Mouse (Mus musculus) adrenal gland, adult 18-20 months (tissue): ENCODE results near the gene Oser1. TPM values are rescaled to one million over a fixed set of nuclear protein-coding genes. Genes with fewer than 3 reads are reported as not detected.
"Not testable (repeated sequence)": the region's sequence is repeated elsewhere in the genome, so short reads cannot be mapped to it uniquely, and the experiment has no call there.

ENCODE experiments used
- DNase-seq, 2 experiments: peaks; one replicate each; pipeline ENCODE4 v3.0.0; 2021 to 2022; ENCODE audit warnings: low spot score in 2 of 2
- total RNA-seq, 2 experiments: library from RNA; stranded (reverse); gene quantifications; 1 replicate in 1 of 2; 2 replicates in 1 of 2; pipeline ENCODE4 v1.2.3; 2021

Gene Oser1
- total RNA-seq, 2 experiments from 2014 or later: 37.1 to 43.6 TPM

DNA sequence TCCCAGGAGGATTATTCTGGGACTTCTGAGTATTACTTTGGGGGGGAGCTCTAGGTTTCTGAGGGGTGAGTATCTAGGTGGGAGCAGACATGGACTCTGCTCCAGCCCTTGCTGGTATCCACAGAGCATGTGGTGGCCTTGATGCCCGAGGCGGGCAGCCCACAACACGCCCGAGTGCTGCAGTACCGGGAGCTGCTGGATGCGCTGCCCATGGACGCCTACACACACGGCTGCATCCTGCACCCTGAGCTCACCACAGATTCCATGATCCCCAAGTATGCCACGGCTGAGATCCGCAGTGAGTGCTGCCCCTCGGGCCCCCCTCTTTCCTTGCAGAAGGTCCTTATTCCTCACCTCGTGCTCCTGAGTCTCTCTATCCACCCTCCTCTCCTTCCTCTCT, 22.9 kb upstream of the Oser1 start:
- DNase-seq: no peak

DNA sequence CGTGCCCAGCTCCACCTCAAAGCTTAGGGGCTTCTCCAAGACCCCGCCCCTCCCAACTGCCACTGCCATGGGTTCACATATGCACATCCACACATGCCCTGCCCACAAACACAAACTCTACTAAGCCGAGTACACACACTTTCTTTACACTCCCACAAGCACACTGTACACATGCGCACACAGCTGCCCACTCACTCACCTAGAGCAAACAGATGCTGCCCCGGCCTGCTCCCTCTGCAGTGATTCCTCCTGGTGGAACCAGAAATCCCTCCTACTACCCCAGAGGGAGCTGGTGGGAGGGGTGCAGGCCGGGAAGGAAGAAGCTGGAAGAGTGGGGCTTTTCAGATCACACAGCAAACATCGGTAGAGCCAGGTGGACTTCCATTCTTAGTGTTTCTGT, 19.5 kb upstream of the Oser1 start:
- no peak for DNase-seq

DNA sequence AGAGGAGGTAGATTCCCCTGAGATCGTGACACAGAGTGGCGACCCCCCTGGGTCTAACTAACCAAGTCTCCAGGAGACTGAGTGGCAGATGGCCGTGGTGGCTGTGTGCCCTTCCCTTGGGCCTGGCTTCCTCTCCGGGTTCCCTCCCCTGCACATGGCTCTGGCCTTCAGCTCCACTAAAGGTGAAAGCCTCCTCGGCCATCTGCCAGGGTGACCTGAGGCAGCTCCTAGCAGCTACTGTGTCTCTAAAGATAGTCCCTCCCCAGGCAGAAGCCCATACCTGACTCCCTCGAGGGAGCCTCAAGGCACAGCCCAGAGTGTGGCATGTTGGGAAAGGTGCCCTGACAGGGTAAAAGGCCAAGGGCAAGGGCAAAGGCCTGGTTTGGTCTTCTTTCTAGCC, 19.0 kb upstream of the Oser1 start:
- no peak for DNase-seq

DNA sequence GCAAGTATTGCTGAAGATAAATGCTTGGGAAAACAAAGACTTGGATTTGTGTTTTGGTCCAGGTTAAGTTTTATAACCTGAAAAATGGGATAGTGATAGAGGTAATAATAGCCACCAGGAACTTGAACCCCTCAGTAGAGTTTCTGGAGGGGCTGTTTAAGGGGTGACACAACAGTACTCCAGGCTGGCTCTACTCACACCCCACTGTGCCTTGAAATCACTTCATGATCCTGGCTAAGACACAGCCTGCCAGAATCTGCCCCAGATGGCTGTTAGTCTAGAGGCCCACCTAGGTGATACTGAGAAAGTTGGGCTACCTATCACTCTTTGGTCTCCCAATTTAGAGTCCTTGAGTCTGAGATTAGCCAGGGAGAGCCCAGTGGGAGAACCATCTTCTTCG, 15.0 kb upstream of the Oser1 start:
- DNase-seq: no peak

DNA sequence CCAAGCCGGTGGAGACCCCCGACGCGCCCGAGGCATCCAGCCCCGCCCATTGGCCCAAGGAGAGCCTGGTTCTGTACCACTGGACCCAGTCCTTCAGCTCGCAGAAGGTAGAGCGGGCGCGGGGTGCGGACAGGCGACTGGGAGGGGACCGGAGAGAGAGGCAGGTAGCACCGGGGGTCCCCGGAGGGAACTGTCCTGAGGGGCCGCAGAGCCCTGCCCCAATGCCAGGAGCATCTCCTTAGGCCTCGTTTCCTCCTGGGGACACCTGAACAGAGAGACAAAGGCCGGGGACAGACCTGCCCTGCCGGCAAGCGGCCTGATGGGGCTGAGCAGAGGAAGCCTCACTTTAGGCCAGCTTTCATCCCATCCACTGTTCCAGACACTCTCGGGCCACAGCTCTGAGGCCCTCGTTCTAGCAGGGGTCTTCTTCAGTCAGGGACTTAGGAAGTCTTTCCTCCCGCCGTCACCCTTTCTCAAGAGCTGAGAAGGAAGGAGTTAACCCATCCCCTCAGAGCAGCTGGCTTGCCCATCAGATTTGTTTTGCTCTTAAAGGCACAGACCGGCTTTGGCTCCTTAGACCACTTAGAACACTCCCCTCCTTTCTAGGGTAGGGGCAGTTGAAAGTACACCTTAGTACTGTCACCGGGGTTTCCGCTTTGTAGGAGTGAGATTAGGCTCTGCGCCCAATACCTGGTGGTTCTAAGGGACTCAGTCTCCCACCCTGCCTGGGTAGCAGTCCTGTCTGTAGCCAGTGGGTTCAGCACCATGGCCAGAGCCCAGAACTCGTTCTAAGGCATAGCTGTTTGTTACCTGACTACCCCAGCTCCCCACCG, 14.3 kb upstream of the Oser1 start:
- no peak for DNase-seq

DNA sequence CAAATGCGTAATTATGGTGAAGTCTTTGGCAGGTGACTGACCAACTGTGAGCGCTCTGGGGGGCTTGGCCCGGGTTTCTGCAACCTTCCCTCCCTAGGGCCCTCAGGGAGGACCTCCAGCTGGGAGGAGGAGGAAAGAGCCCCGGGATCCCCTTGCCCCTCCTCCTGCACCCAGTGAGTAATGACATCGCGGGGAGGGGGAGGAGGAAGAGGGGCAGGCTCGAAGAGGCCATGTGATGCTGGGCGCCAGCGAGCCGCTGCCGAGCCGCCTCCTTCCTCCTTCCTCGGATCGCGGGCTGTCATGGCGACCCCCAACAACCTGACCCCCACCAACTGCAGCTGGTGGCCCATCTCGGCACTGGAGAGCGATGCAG, 13.7 kb upstream of the Oser1 start, which contains the start of gene Gdap1l1:
Gene Gdap1l1 (plus strand): TSS at position 231 of the 373 bp plus-strand sequence.
- no peak for DNase-seq

DNA sequence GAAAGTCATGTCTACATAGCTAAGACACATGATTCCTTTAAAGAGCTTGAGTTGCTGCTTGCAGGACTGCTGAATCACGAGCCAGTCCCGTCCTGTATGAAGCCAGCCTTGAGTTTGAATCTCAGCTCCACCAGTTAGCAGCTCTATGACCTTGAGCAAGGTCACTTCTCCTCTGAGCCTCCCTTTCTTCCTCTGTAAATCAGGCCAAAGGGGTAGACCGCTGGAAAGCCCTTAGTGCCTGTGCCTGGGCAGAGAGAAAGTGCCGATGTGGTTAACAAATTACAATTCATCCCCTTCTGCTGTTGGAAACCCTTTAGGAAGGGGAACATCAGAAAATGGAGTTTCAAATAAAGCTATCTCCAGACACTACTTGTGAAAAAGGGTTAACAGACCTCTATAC, 13.3 kb upstream of the Oser1 start:
- no peak for DNase-seq

DNA sequence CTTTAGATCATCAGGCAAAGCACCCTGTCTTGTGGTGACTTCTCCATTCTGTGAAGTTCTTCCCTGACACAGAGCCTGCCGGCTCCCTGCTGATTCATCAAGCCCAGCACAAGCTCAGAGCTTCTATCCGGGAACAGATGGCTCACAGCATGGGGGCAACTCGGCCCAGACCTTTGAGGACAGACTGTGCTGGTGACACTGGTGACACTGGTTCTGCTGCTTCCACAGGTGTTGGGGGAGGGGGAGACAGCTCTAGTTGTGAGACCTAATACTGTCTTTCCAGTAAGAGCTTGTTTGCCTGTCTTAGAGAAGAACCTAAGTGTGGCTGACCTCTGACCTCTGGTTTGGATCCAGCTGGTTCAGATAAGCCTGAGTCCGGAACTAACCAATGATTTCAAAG, 9.5 kb upstream of the Oser1 start:
- DNase-seq: no peak

DNA sequence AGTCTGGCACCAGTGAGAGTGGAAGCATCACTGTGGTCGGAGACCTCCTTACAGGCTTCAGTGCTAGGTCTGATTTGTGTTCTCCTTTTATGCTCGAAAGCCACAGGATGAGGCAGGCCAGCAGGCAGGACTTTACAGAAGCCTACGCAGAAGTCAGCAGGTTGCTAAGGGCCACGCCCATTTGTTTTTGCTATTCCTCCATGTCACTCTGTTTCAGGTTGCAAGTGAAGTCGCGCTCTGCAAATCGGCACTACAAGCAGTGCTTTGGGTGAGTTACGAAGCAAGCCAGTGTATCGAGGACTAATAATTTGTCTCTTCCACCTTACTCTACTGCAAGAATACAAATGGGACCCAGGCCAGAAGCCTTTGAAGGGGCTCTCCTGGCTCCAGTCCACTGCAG, 6.8 kb upstream of the Oser1 start:
- DNase-seq: no peak

DNA sequence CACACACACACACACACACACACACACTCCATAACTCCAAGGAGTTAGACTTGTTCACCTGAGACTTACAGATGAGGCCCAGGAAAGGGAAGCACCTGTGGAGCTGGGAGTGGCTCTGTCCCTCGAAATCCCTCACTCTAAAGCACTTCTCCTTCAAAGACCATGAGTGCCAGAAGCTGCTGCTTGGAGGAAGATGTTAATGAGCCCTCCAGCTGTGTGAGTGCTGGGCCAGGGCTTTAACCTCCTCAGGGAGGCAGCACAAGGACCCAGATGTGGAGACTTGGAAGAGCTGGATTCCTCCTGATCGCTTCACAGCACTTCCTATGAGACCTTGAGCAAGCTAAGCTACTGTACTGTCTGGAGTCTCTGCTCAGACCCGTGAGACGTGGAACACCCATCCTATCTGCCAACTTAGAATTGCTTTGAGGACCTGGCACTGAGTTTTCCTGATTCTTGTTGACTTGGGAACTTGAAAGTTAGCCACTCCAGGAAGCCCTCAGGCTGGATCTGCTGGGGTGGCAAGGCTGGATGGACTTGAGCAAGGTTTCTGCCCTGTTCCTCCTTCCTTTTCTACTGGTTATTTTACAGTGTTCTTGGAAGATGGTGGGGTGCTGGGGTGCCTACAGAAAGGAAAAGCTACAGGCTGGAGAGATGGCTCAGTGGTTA, 4.0 kb upstream of the Oser1 start:
- no peak for DNase-seq

DNA sequence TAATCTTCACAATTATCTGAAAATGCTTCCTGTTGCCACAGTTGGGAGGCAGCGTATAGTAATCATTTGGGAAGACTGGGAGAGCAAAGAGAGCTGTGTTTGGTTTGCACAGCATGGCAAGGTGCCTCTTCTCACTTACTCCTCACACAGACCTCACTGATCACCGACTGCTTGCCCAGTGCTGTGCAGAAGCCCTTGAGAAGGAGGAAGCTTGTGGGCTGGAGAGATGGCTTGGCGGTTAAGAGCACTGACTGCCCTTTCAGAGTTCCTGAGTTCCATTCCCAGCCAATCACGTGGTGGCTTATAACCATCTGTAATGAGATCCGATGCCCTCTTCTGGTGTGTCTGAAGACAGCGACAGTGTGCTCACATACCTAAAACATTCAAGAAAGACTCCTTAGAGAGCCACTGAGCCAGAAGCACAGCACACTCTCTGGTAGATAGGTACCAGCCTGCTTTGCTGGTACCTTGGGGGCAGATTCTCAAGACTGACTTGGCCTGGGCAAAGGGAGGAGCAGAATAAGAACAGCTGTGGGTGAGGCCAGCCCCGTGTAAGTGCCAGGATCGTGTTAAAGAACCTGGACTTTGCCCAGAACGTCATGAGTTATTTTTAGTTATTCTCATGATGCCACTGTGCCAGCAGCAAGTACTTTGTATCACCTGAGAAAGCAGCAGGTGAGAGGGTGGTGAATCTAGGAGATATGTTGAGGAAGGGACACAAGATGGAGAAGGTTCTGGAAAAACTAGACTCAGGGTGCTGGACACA, 1.4 kb downstream of the Oser1 start:
- no peak for DNase-seq

DNA sequence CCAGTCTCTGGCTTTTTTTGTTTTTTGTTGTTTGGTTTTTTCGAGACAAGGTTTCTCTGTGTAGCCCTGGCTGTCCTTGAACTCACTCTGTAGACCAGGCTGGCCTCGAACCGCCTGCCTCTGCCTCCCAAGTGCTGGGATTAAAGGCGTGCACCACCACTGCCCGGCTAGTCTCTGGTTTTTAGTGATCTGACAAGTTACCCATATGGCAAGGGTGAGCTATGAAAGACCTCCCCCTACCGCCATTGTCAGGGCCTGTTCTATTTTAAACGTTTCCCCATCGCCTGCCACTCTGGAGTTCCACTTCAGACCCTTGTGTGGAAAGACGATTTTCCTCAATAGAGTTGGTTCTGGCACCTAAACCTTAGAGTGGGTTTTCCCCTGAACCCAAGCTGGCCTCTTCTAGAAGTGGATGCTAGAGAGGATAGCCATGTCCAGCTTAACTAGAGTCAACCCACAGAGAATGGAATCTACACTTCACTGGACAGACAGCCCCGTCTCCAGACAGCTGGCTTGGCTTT, 4.1 kb downstream of the Oser1 start:
- no peak for DNase-seq

DNA sequence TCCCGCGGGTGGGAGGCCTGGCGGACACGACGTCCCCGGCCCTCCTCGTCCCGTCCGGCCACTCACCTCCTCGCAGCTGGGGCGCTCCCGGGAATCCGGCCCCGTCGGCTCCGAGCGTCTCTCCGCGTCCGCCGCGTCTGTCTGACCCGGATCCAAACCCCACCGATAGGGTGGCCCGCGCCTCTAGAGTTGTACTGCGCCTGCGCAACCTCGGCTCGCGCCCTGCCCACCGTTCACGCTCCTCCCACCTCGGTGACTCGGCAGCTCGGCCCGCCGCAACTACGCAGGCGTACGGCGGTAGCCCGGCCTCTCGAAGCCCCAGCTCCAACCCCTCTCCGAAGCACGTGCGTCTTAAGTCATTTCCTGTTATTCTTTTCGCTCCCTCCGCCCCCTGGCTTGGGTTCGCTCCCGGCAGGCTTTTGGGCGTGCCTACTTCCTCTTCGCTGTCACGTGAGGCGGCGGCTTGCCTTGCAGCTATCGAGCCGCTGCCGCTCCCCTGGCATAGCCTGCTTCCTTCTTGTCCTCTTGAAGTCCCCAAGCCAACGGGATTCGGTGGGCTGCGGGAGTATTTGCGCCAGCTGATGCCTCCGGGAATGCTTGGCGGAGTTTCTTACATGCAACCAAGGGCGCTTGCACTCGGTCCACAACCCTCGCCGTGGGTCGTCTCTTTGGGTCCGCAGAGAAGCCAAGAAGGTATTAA, 5.0 kb downstream of the Oser1 start:
- peak; percentile 97 to 98 for DNase-seq

DNA sequence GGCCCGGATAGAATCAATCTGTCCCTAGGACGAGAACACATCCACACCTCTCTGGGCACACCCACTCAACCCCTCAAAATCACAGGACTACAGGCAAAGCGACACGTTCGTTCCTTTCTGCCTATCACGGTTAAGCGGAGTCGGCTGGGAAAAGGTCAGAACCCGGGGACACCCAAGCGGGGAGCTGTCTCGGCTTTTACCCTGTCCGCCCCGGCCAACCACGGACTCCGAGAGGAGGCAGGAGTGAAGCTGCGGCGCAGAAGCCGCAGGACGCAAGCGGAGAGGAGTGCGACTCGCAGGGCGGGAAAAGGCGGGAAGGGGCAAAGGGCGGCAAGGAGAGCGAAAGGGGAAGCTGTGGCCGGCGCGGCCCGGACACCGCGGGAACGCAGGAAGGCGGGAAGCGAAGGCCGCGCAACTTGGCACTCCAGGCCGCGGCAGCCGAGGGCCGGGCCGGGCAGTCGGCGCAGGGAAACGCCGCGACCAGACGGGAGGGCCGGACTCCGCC, 5.6 kb downstream of the Oser1 start:
- no peak for DNase-seq

DNA sequence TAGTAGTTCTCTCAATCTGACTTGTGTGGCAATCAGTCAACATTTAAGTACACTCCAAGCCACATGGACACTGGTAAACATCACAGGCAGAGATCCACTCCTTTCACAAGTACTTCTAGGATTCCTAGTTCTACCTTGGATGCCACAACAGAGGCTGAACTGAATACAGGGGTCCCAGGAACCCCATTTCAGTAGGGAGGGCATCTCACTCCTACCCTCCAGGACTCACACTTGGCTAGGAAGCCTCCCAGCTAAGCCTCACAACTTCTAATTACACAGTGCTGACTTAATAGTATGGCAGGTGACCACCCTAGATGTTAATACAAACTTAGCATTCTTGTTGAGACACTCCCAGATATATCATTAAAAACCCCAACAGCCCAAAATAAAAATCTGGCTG, 6.7 kb downstream of the Oser1 start:
- no peak for DNase-seq

DNA sequence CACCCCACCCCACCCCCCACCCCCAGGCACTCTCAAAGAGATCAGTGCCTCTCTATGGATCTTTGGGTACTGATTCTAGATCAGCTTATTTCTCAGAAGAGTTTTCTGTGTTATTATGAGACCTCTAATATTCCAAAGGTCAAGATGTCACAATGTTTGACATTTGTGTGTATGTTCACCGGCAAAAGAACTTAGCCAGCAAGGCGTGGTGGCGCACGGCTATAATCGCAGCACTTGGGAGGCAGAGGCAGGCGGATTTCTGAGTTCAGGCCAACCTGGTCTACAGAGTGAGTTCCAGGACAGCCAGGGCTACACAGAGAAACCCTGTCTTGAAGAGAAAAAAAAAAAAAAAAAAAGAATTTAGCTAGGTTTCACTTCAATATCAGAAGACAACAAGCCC, 7.5 kb downstream of the Oser1 start:
- no peak for DNase-seq

DNA sequence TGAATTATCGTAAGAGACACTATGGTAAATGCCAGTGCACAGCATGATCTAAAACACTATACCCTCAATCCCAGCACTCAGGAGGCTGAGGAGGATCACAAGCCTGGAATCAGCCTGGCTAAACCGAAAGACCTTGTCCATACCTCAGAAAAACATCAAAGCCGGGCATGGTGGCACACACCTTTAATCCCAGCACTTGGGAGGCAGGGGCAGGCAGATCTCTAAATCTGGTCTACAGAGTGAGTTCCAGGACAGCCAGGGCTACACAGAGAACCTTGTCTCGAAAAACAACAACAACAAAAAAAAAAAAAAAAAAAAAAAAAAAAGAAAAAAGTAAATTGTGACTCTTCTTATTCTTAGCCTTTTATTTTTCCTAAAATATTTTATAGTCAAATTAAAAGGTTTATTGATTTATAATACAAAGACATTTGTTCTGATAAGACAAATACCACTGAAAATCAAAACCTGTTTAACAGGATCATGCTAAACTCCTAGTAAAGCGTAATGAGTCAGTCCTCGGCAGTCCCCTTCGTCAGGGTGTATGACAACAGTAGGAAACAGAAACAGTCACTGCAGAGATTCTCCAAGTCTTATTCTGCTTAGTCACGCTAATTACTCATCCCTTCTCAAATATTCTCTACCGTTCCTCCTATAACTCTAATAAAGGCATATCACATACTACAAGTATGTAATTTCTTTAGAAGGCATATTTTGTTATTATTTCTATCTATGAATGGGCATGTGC, 11.5 kb downstream of the Oser1 start:
- no peak for DNase-seq

DNA sequence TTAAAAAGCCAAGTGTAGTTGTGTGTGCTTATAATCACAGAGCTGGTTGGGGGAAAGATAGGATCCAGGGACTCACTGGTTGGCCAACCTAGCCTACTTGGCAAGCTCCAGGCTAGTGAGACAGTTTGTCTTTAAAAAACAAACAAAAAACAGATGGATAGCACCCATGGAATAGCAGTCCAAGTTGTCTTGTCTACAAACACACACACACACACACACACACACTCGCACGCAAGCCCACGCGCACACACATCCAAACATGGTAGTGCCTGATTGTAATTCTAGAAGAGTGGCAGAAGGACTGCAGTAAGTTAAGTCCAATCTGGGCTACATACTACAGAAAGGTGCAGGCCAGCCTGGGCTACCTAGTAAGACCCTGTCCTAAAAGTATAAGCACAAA, 12.1 kb downstream of the Oser1 start:
- DNase-seq: no peak

DNA sequence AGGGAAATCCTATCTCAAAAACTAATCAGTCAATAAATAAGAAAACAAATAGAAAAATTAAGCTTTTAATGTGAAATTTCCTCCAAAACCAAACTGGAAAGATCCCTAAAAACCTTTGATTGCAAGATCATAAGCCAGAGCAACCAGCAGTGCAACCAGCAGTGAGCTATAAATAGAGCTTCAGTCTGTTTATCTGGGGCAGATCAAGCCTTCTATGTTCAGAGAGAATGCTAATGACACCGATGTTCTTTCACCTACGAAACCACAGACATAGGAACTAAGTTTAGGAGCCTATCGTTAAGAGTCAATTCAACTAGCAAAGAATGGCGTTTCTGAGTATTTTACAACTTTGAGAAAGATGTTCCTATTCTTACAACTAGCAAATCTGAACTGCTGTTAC, 12.7 kb downstream of the Oser1 start:
- DNase-seq: no peak

DNA sequence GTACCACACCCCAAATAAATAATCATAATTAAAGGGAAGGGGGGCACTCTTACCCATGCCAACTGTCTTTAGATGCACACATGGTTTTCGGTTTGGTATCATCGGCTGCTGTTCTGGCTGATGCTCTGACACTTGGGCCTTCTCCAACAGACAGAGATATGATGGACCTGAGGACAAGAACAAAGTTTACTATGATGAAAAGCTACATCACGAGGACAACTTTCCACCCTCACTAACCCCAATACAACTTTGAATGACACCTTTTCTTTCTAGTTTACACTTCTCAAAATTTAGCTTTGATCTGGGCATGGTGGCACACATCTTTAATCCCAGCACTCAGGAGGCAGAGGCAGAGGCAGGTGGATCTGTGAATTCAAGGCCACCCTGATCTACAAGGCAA, 13.2 kb downstream of the Oser1 start:
- DNase-seq: not testable (repeated sequence)
